Mouse (Mus musculus): ENCODE measurements around the gene Carhsp1. TPM values are rescaled to one million over a fixed set of nuclear protein-coding genes. Genes with fewer than 3 reads are reported as not detected.

The Carhsp1 gene
- polyA plus RNA-seq (2012; rRNA removed), result 62.6 and 66.7 TPM in 2 replicates

GRCm38 (mm10) chr16:8671551-8672349, at the start of gene Carhsp1:
Gene Carhsp1 (minus strand): TSS chr16:8672155.
- DNase-seq (ENCODE audit: low read depth, low spot score), result peak; percentile 85

GRCm38 (mm10) chr16:8720447-8720846, 48.5 kb upstream of the Carhsp1 start:
- DNase-seq (ENCODE audit: low read depth, low spot score), result no peak
- 72% methylated on average over 4 of the region's 4 CpGs for WGBS

More at GRCm38 (mm10) chr16:8671551-8672349, at the start of gene Carhsp1:
- 1% methylated on average over 67 of the region's 67 CpGs for WGBS

- 90% methylated on average over 10 of the region's 10 CpGs for WGBS
These were observed 45.8 kb upstream of the Carhsp1 start for GRCm38 (mm10) chr16:8717744-8718143.

GRCm38 (mm10) chr16:8716300-8716699, 44.3 kb upstream of the Carhsp1 start:
- no peak for DNase-seq (ENCODE audit: low read depth, low spot score)
- 36% methylated on average over 6 of the region's 6 CpGs for WGBS

More at GRCm38 (mm10) chr16:8717744-8718143, 45.8 kb upstream of the Carhsp1 start:
- DNase-seq (ENCODE audit: low read depth, low spot score), result no peak

GRCm38 (mm10) chr16:8715513-8716080, 43.6 kb upstream of the Carhsp1 start:
- DNase-seq (ENCODE audit: low read depth, low spot score), result no peak
- 41% methylated on average over 10 of the region's 10 CpGs for WGBS

- WGBS, result 68% methylated on average over 5 of the region's 5 CpGs
- DNase-seq (ENCODE audit: low read depth, low spot score), result no peak
These were observed 42.9 kb upstream of the Carhsp1 start for GRCm38 (mm10) chr16:8714851-8715250.

GRCm38 (mm10) chr16:8711998-8712397, 40.0 kb upstream of the Carhsp1 start:
- no peak for DNase-seq (ENCODE audit: low read depth, low spot score)
- 80% methylated on average over 9 of the region's 9 CpGs for WGBS

- 50% methylated on average over 3 of the region's 3 CpGs for WGBS
- DNase-seq (ENCODE audit: low read depth, low spot score), result no peak
These were observed 28.6 kb upstream of the Carhsp1 start for GRCm38 (mm10) chr16:8700586-8700985.

GRCm38 (mm10) chr16:8699556-8699955, 27.6 kb upstream of the Carhsp1 start:
- no peak for DNase-seq (ENCODE audit: low read depth, low spot score)
- 93% methylated on average over 8 of the region's 8 CpGs for WGBS

- no peak for DNase-seq (ENCODE audit: low read depth, low spot score)
- 90% methylated on average over 7 of the region's 7 CpGs for WGBS
These were observed 19.3 kb upstream of the Carhsp1 start for GRCm38 (mm10) chr16:8691206-8691605.

- 78% methylated on average over 11 of the region's 11 CpGs for WGBS
These were observed 18.2 kb upstream of the Carhsp1 start for GRCm38 (mm10) chr16:8689979-8690656.

GRCm38 (mm10) chr16:8687559-8688112, 15.7 kb upstream of the Carhsp1 start:
- no peak for DNase-seq (ENCODE audit: low read depth, low spot score)

More at GRCm38 (mm10) chr16:8689979-8690656, 18.2 kb upstream of the Carhsp1 start:
- DNase-seq (ENCODE audit: low read depth, low spot score), result no peak

GRCm38 (mm10) chr16:8686871-8687535, 15.0 kb upstream of the Carhsp1 start:
- no peak for DNase-seq (ENCODE audit: low read depth, low spot score)
- WGBS, result 55% methylated on average over 11 of the region's 11 CpGs

- 55% methylated on average over 7 of the region's 7 CpGs for whole genome bisulfite sequencing
These were observed 14.3 kb upstream of the Carhsp1 start for GRCm38 (mm10) chr16:8686121-8686870.

GRCm38 (mm10) chr16:8685087-8685486, 13.1 kb upstream of the Carhsp1 start:
- WGBS, result 20% methylated on average over 4 of the region's 4 CpGs

More at GRCm38 (mm10) chr16:8686121-8686870, 14.3 kb upstream of the Carhsp1 start:
- DNase-seq (ENCODE audit: low read depth, low spot score), result no peak

GRCm38 (mm10) chr16:8680470-8680869, 8.5 kb upstream of the Carhsp1 start, which contains the start of gene Gm5767:
Gene Gm5767 (plus strand): TSS chr16:8680770.
- DNase-seq (ENCODE audit: low read depth, low spot score), result no peak
- WGBS, result 87% methylated on average over 5 of the region's 5 CpGs

More at GRCm38 (mm10) chr16:8685087-8685486, 13.1 kb upstream of the Carhsp1 start:
- DNase-seq (ENCODE audit: low read depth, low spot score), result no peak

GRCm38 (mm10) chr16:8679780-8680179, 7.8 kb upstream of the Carhsp1 start:
- WGBS, result 34% methylated on average over 3 of the region's 3 CpGs
- no peak for DNase-seq (ENCODE audit: low read depth, low spot score)

GRCm38 (mm10) chr16:8678676-8679075, 6.7 kb upstream of the Carhsp1 start:
- DNase-seq (ENCODE audit: low read depth, low spot score), result no peak

GRCm38 (mm10) chr16:8678035-8678434, 6.1 kb upstream of the Carhsp1 start:
- WGBS, result 22% methylated on average over 5 of the region's 5 CpGs
- DNase-seq (ENCODE audit: low read depth, low spot score), result no peak

More at GRCm38 (mm10) chr16:8678676-8679075, 6.7 kb upstream of the Carhsp1 start:
- 22% methylated on average over 4 of the region's 4 CpGs for WGBS

Measured in large intestine, adult 2 months (tissue).